Mouse (Mus musculus): ENCODE results near the gene Hrh3.

DNA sequence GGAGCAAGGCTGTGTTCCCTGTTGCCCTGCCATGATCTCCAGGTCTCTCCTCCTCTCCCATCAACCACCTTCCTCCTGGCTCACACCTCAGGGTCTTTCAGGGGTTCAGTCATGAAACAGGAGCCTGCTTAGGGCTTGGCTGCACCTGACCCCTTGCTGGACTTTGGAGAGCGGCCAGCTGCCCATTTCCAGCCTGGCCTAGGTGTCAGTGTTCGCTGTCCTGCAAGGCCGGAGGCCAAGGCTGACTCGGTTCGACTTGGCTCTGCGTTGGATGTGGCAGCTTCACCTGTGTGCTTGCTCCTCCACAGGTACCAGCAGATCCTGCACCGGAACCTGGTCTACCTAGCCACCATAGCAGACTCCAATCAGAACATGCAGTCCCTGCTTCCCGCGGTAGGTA, 51.3 kb downstream of the Hrh3 start:
- TF ChIP-seq POLR2A (IDR thresholded peaks at IDR 0.05; ENCODE audit: insufficient read length, low read depth) (no peak), MYOD1 (IDR thresholded peaks at IDR 0.05; ENCODE audit: control insufficient read depth in 1 of 3, insufficient read length in 2 of 3, low read depth in 2 of 3) (no peak)

All from myocyte (in vitro differentiated cells).